Comparison of ENCODE assay signal across 9 mouse cellular contexts in the genomic region with DNA sequence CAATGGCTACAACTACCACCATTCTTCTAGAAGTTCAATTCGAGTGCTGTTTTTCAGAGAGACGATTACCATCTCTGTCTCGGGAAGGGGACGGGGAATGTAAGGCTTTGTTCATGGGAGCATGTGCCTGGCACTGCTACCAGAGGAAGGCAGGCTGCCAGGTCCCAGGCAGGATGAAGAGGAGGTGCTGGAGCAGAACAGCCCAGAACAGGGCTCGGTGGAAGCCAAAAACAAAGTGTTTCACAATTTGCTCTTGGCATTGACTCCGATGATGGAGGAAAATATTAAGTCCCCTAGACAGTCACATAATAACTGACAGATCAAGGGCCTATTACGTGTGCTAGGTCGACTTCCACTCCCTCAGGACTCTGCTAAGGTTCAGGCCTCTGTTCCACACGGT. TPM values are rescaled to one million over a fixed set of nuclear protein-coding genes. Genes with fewer than 3 reads are reported as not detected.
A peak's percentile ranks its signal among the peaks of the same experiment; 100 is the strongest.
DNase-seq lines count a peak whose midpoint lies in the region; ATAC-seq lines count a peak whose summit lies in the region.
"Had no signal": no experiment of that assay in that cellular context is flagged by ENCODE, and none has a peak within 500 bp of the region (broad histone marks: within the 10 kb centered on the region; RNA-seq: fewer than 3 reads in every experiment).

No protein-coding gene starts in this region.

- H3K36me3 ChIP-seq in forebrain, embryonic 14.5 days (ENCODE audit: control insufficient read depth, insufficient read depth, low read length): peaks cover 4% of the 10 kb centered on the region; the same call in 1 of the 2 replicates

- H3K4me2 ChIP-seq in forebrain, embryonic 14.5 days (ENCODE audit: low read length): no peak overlapping the region
- H3K4me2 ChIP-seq: limb, embryonic 12.5 days had no signal

- no peak overlapping the region for H3K9ac ChIP-seq in forebrain, embryonic 14.5 days (ENCODE audit: low read length)
- H3K9ac ChIP-seq: limb, embryonic 12.5 days had no signal

- H3K4me1 ChIP-seq in forebrain, embryonic 14.5 days (ENCODE audit: control insufficient read depth, insufficient read depth, low read length): no peaks in the 10 kb centered on the region
- H3K4me1 ChIP-seq: limb, embryonic 12.5 days had no signal

- ATAC-seq in forebrain, embryonic 14.5 days: no peak; the same call in 1 of the 2 replicates
- ATAC-seq in megakaryocyte-erythroid progenitor cell, adult 5-6 weeks (replicated peaks; ENCODE audit: low FRiP score, low TSS enrichment, poor library complexity, severe bottlenecking): no peak

- no peaks in the 10 kb centered on the region for H3K9me3 ChIP-seq in forebrain, embryonic 14.5 days (replicated peaks; ENCODE audit: control insufficient read depth, low read length)
- H3K9me3 ChIP-seq: limb, embryonic 12.5 days had no signal

- H3K27me3 ChIP-seq in forebrain, embryonic 14.5 days (replicated peaks; ENCODE audit: control insufficient read depth, insufficient read depth, low read length): no peaks in the 10 kb centered on the region
- H3K27me3 ChIP-seq: limb, embryonic 12.5 days had no signal

- 63% methylated on average over 9 of the region's 9 CpGs for WGBS in forebrain, embryonic 14.5 days

- H3K27ac ChIP-seq in forebrain, embryonic 14.5 days (ENCODE audit: low read depth, low read length): peak overlapping the region; percentile 15; the same call in 1 of the 2 replicates
- H3K27ac ChIP-seq: limb, embryonic 12.5 days had no signal

- peak; percentile 74 for DNase-seq in gastrocnemius, adult 18-20 months (ENCODE audit: low spot score)
- DNase-seq in gastrocnemius, postnatal 4 days (ENCODE audit: low spot score in 2 of 2): no peak
- DNase-seq in adipocyte (ENCODE audit: low spot score): peak; percentile 80
- DNase-seq in forebrain, embryonic 14.5 days (ENCODE audit: low spot score): peak; percentile 49
- DNase-seq in kidney, postnatal 25 days: peak; percentile 61 to 80
- peak; percentile 66 for DNase-seq in ovary, postnatal 36 days (ENCODE audit: low spot score)
- DNase-seq in urinary bladder, adult 2 months (ENCODE audit: low spot score): no peak

- H3K4me3 ChIP-seq in forebrain, embryonic 14.5 days (ENCODE audit: low read depth, low read length): no peak overlapping the region
- H3K4me3 ChIP-seq: limb, embryonic 12.5 days had no signal

RNA-seq across cellular contexts. Expression of gene Il20rb, which starts 24.9 kb away (rescaled TPM):
- total RNA-seq in gastrocnemius, adult 18-20 months (2021): 1 to 10 TPM; 1.1 TPM
- total RNA-seq in gastrocnemius, postnatal 4 days (2021): 1 to 10 TPM; 4.8 to 5.4 TPM
- polyA plus RNA-seq in forebrain, embryonic 14.5 days (2014; fragmentation: Nextera tagmentation; extraction: Ambion mirVana): 0.50 and 0.79 TPM in 2 replicates
- polyA plus RNA-seq in urinary bladder, adult 2 months (2012; rRNA removed): 3.7 and 4.3 TPM in 2 replicates
- total RNA-seq in megakaryocyte-erythroid progenitor cell, adult 5-6 weeks (2014; fragmentation: Nextera tagmentation): 1.9 and 2.1 TPM in 2 replicates
- total RNA-seq in megakaryocyte-erythroid progenitor cell, adult 5-6 weeks (2017): 0.65 and 2.0 TPM in 2 replicates

Comparison
In these comparisons a context has a peak if more than half of its experiments do, and no peak if none do; other contexts are left out.
1. DNase-seq: peak in gastrocnemius, adult 18-20 months (single experiment), adipocyte (single experiment), forebrain, embryonic 14.5 days (single experiment), kidney, postnatal 25 days (2 of 2) and ovary, postnatal 36 days (single experiment); none in gastrocnemius, postnatal 4 days (0 of 2) and urinary bladder, adult 2 months (single experiment).